Mouse (Mus musculus) stomach, embryonic 15.5 days (tissue): ENCODE data around the gene Mmel1. TPM values are rescaled to one million over a fixed set of nuclear protein-coding genes. Genes with fewer than 3 reads are reported as not detected.

Experiments used
- ATAC-seq: fragments of 200-750 bp; cut with Nextera tagmentation; 2 replicates; pipeline ENCODE4 v1.8.0; 2017; ENCODE audit warnings: low read depth, moderate number of reproducible peaks, moderate TSS enrichment; ENCODE audit not compliant: insufficient read depth, low FRiP score
- H3K27ac ChIP-seq: fragments of 300-500 bp; sonication (generic); 2 replicates; pipeline ENCODE4 v1.5.1; 2015; ENCODE audit warnings: mild to moderate bottlenecking, inconsistent platforms
- H3K27me3 ChIP-seq: fragments of 300-500 bp; sonication (generic); replicated peaks from 2 replicates; pipeline ENCODE4 v1.6.1; 2015; ENCODE audit warnings: inconsistent platforms
- H3K36me3 ChIP-seq: fragments of 300-500 bp; sonication (generic); 2 replicates; pipeline ENCODE4 v1.6.1; 2015; ENCODE audit warnings: inconsistent platforms
- H3K4me1 ChIP-seq: fragments of 300-500 bp; sonication (generic); 2 replicates; pipeline ENCODE4 v1.6.1; 2015; ENCODE audit warnings: inconsistent platforms
- H3K4me2 ChIP-seq: fragments of 300-500 bp; sonication (generic); 2 replicates; pipeline ENCODE4 v1.6.1; 2015; ENCODE audit warnings: mild to moderate bottlenecking, inconsistent platforms
- H3K4me3 ChIP-seq: fragments of 300-500 bp; sonication (generic); replicated peaks from 2 replicates; pipeline ENCODE4 v1.5.1; 2015; ENCODE audit warnings: inconsistent platforms
- H3K9ac ChIP-seq: fragments of 300-500 bp; sonication (generic); 2 replicates; pipeline ENCODE4 v1.6.1; 2015; ENCODE audit warnings: inconsistent platforms
- H3K9me3 ChIP-seq: fragments of 300-500 bp; sonication (generic); 2 replicates; pipeline ENCODE4 v1.6.1; 2016; ENCODE audit warnings: inconsistent platforms
- WGBS: fragments of 180-500 bp; shearing (Covaris S2); methylation state at CpG from one replicate; pipeline ENCODE4 v1.1.7; 2015; 5-methylcytosine and 5-hydroxymethylcytosine counted together
- polyA plus RNA-seq: library from polyadenylated mRNA; unstranded; fragments of >200 nt; fragmentation: Nextera tagmentation; extraction: Ambion mirVana; gene quantifications from 2 replicates; pipeline ENCODE4 v1.2.1, GENCODE M21; 2015

Mmel1 gene
- polyA plus RNA-seq, 1 experiment from 2014 or later, result 0.21 TPM

DNA sequence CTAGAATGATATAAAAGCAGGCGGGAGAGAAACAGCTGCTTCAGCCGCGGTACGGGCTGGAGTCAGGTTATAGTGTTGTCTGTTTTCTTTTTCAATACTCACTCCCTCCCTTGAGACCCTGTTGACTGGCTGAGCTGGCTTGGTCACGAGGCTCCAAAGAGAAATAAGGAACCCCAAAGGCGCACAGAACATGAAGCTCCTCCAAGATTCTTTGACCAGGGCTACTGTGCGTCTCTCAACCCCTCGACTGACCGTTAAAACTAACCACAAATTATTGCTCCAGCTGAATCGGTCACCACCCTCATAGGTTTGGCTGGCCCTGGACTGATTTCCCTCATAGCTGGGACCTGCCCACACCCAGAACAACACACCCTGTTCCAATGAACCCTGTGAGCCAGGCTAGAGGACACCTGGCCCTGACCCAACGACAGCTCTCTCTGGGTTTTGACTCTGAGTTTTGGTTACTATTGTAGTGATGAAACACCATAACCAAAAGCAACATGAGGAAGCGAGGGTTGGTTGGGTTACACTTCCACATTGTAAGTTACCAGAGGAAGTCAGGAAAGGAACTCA lies 59.8 kb downstream of the Mmel1 start:
- H3K9ac ChIP-seq, result no peak overlapping the region
- 74% methylated on average over 12 of the region's 12 CpGs for WGBS
- no peak overlapping the region for H3K4me2 ChIP-seq
- H3K27me3 ChIP-seq, result no peaks in the 10 kb centered on the region
- ATAC-seq, result peak; percentile 72; the same call in 1 of the 2 replicates
- no peaks in the 10 kb centered on the region for H3K36me3 ChIP-seq
- H3K9me3 ChIP-seq, result no peaks in the 10 kb centered on the region
- peak overlapping the region; percentile 36; the same call in 1 of the 2 replicates for H3K27ac ChIP-seq
- no peak overlapping the region for H3K4me3 ChIP-seq
- peaks cover 16% of the 10 kb centered on the region for H3K4me1 ChIP-seq

DNA sequence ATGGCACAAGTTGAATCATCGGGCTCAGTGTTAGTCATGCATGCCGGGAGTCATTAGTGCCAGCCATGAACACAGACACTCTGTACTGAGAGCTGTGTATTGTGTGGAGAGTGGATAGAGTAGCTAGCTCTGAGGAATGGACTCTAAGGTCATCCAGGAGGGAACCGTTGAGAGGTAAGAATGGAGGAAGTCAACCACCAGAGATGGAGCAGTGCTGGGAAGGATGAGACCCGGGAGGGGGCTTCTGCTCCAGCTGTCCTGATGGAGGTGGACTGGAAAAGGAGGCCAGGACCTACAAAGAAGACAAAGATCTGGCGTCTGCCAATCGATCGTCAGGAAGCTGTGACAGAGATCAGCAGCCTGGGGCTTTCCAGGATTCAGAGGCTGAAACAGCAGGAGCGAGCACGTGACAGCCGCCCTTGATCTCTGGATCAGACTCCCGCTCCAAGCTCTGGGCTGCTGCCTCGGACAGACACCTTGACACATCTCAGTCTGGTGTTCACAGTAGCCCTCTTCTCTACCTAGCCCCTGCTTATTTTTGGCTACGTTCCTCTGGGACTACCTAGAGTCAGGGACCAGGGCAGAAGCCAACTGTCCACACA lies 64.0 kb downstream of the Mmel1 start:
- no peak for ATAC-seq
- no peak overlapping the region for H3K4me2 ChIP-seq
- WGBS, result 56% methylated on average over 13 of the region's 13 CpGs
- H3K9me3 ChIP-seq, result no peaks in the 10 kb centered on the region
- H3K4me3 ChIP-seq, result no peak overlapping the region
- no peak overlapping the region for H3K9ac ChIP-seq
- H3K4me1 ChIP-seq, result peaks cover 3% of the 10 kb centered on the region; the same call in 1 of the 2 replicates
- no peaks in the 10 kb centered on the region for H3K36me3 ChIP-seq
- H3K27me3 ChIP-seq, result no peaks in the 10 kb centered on the region
- H3K27ac ChIP-seq, result no peak overlapping the region

GRCm38 (mm10) chr4:154934800-154935199 lies 65.4 kb downstream of the Mmel1 start:
- H3K4me2 ChIP-seq, result no peak overlapping the region
- H3K27me3 ChIP-seq, result no peaks in the 10 kb centered on the region
- H3K4me1 ChIP-seq, result no peaks in the 10 kb centered on the region
- 88% methylated on average over 2 of the region's 2 CpGs for WGBS
- no peak overlapping the region for H3K9ac ChIP-seq
- no peaks in the 10 kb centered on the region for H3K9me3 ChIP-seq
- no peak for ATAC-seq
- no peak overlapping the region for H3K4me3 ChIP-seq
- no peak overlapping the region for H3K27ac ChIP-seq
- no peaks in the 10 kb centered on the region for H3K36me3 ChIP-seq

DNA sequence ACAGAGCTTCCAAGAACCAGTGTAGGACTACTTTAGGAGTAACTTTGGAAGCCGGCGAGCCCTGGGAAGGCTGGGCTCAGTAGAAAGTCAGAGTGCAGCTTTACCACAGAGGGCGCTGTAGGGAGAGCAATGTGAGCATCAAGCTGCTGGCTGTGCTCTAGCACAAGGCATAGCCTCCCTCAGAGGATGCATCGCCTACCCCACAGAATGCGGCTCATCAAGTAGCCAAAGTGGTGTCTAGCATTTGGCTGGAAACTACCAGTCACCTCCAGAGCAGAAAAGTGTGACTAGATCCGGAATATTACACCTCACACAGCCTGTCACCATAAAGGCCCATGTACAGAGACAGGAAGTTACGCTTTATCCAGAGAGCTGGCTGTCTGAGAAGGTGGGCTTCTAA lies 66.4 kb downstream of the Mmel1 start:
- 76% methylated on average over 7 of the region's 7 CpGs for WGBS
- ATAC-seq, result no peak
- H3K36me3 ChIP-seq, result no peaks in the 10 kb centered on the region

GRCm38 (mm10) chr4:154936542-154937255 lies 67.3 kb downstream of the Mmel1 start:
- ATAC-seq, result no peak
- 60% methylated on average over 8 of the region's 8 CpGs for WGBS

More for the DNA sequence above, 66.4 kb downstream of the Mmel1 start:
- Histone ChIP-seq H3K27ac (no peak overlapping the region), H3K4me1 (no peaks in the 10 kb centered on the region), H3K9me3 (no peaks in the 10 kb centered on the region), H3K9ac (no peak overlapping the region), H3K4me2 (no peak overlapping the region), H3K27me3 (no peaks in the 10 kb centered on the region), H3K4me3 (no peak overlapping the region)

DNA sequence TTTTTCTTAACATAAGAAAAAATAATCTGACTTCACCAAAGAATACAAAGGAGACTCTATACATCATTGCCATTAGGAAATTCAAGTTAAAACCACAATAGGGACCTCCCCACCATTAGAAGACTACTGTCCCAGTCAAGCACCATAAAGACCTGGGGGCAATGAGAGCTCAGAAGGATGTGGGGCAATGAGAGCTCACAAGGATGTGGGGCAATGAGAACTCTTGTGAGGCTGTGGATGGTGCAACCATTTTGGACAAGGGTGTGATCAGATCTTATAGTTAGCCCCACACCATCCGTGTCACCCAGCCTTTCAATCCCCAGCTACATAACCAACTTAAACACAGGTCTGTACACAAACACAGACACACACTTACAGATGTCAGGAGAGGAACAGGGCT lies 68.4 kb downstream of the Mmel1 start:
- no peaks in the 10 kb centered on the region for H3K36me3 ChIP-seq
- 64% methylated on average over 1 of the region's 1 CpGs for WGBS
- H3K9me3 ChIP-seq, result no peaks in the 10 kb centered on the region
- H3K4me1 ChIP-seq, result no peaks in the 10 kb centered on the region
- H3K9ac ChIP-seq, result no peak overlapping the region
- no peak overlapping the region for H3K27ac ChIP-seq
- no peak overlapping the region for H3K4me2 ChIP-seq
- ATAC-seq, result no peak
- H3K4me3 ChIP-seq, result no peak overlapping the region
- H3K27me3 ChIP-seq, result no peaks in the 10 kb centered on the region

More at GRCm38 (mm10) chr4:154936542-154937255, 67.3 kb downstream of the Mmel1 start:
- no peaks in the 10 kb centered on the region for H3K4me1 ChIP-seq
- H3K4me2 ChIP-seq, result no peak overlapping the region
- no peak overlapping the region for H3K27ac ChIP-seq
- no peaks in the 10 kb centered on the region for H3K9me3 ChIP-seq
- no peak overlapping the region for H3K4me3 ChIP-seq
- H3K9ac ChIP-seq, result no peak overlapping the region
- H3K27me3 ChIP-seq, result no peaks in the 10 kb centered on the region
- H3K36me3 ChIP-seq, result no peaks in the 10 kb centered on the region

GRCm38 (mm10) chr4:154940156-154940555 lies 70.8 kb downstream of the Mmel1 start:
- Histone ChIP-seq H3K9me3 (no peaks in the 10 kb centered on the region), H3K4me3 (no peak overlapping the region), H3K27me3 (no peaks in the 10 kb centered on the region), H3K36me3 (no peaks in the 10 kb centered on the region), H3K27ac (no peak overlapping the region), H3K4me1 (no peaks in the 10 kb centered on the region), H3K4me2 (no peak overlapping the region), H3K9ac (no peak overlapping the region)
- WGBS, result 81% methylated on average over 2 of the region's 2 CpGs
- no peak for ATAC-seq

DNA sequence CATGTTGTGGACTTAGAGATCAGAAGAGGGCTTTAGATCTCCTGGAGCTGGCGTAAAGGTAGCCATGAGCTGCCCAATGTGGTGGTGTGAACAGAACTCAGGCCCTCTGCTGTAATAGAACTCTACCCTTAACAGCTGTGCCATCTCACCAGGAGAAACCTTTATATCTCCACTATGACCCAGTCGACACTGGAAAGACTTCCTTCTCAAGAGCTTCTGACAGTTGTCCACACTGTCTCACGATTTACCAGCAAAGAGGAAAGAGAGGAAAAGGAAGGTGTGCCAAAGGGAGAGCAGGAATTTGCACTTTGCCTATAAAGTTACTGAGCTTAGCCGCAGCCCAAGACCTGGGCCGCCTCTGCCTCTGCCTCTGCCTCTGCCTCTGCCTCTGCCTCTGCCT lies 72.4 kb downstream of the Mmel1 start:
- Histone ChIP-seq H3K9me3 (no peaks in the 10 kb centered on the region), H3K4me2 (no peak overlapping the region), H3K4me3 (no peak overlapping the region), H3K9ac (no peak overlapping the region), H3K27ac (no peak overlapping the region), H3K36me3 (no peaks in the 10 kb centered on the region), H3K27me3 (no peaks in the 10 kb centered on the region), H3K4me1 (peaks cover 4% of the 10 kb centered on the region)
- WGBS, result 85% methylated on average over 5 of the region's 5 CpGs
- ATAC-seq, result no peak

DNA sequence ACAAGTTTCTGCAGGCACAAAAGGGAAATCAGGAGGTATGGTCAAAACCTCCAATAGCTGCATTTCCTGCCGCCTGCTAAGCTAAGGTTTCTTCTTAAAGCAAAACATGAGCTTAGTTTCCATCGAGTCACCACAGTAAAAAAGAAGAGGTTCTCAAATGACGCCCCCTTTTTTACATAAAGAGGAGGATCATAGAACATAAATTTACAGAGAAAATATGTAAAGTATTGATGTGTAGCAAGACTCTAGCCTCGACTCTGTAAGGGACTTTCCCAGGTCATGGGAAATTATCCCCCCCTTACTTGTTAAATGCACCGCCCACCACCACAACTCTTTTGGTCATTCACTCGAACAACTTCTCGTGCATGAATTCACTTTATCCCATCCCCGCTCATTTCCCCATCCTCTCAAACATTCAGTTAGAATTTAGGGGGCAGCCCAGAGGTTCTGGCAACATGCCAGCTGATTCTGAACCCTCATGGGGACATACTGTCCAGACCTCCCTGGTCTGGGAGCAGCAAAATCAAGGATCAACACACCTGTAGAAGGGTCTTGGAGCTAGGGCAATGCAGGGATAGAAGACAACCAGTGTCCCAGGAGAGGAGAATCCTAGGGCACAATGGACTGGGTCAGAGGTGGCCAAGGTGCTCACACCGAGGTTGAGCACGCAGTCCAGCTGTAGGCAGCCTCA lies 73.4 kb downstream of the Mmel1 start:
- H3K9me3 ChIP-seq, result no peaks in the 10 kb centered on the region
- ATAC-seq, result no peak

GRCm38 (mm10) chr4:154943323-154944039 lies 74.1 kb downstream of the Mmel1 start:
- no peak for ATAC-seq
- no peaks in the 10 kb centered on the region for H3K36me3 ChIP-seq
- H3K4me1 ChIP-seq, result peaks cover 4% of the 10 kb centered on the region
- peaks cover 3% of the 10 kb centered on the region; the same call in 1 of the 2 replicates for H3K27me3 ChIP-seq
- 85% methylated on average over 6 of the region's 6 CpGs for WGBS
- no peak overlapping the region for H3K27ac ChIP-seq
- no peaks in the 10 kb centered on the region for H3K9me3 ChIP-seq
- no peak overlapping the region for H3K4me2 ChIP-seq
- no peak overlapping the region for H3K9ac ChIP-seq
- no peak overlapping the region for H3K4me3 ChIP-seq

More for the DNA sequence above, 73.4 kb downstream of the Mmel1 start:
- Histone ChIP-seq H3K9ac (no peak overlapping the region), H3K27ac (no peak overlapping the region), H3K36me3 (no peaks in the 10 kb centered on the region), H3K4me1 (peaks cover 4% of the 10 kb centered on the region), H3K4me3 (no peak overlapping the region), H3K27me3 (no peaks in the 10 kb centered on the region), H3K4me2 (no peak overlapping the region)
- WGBS, result 81% methylated on average over 10 of the region's 10 CpGs

GRCm38 (mm10) chr4:154944121-154944590 lies 74.8 kb downstream of the Mmel1 start:
- H3K4me2 ChIP-seq, result no peak overlapping the region
- no peak overlapping the region for H3K4me3 ChIP-seq
- peak; percentile 74; the same call in 1 of the 2 replicates for ATAC-seq
- H3K36me3 ChIP-seq, result no peaks in the 10 kb centered on the region
- 38% methylated on average over 2 of the region's 2 CpGs for WGBS
- H3K4me1 ChIP-seq, result peaks cover 10% of the 10 kb centered on the region
- no peak overlapping the region for H3K9ac ChIP-seq
- H3K27me3 ChIP-seq, result peaks cover 10% of the 10 kb centered on the region
- no peak overlapping the region for H3K27ac ChIP-seq
- H3K9me3 ChIP-seq, result no peaks in the 10 kb centered on the region
